Mouse (Mus musculus) fibroblast of lung, adult 2 months (primary cell): Measurements from ENCODE around the gene Afg1l.

Experiments used
- DNase-seq: peaks from one replicate; pipeline ENCODE4 v3.0.0-alpha.2; 2011; ENCODE audit warnings: low read depth

Afg1l gene

DNA sequence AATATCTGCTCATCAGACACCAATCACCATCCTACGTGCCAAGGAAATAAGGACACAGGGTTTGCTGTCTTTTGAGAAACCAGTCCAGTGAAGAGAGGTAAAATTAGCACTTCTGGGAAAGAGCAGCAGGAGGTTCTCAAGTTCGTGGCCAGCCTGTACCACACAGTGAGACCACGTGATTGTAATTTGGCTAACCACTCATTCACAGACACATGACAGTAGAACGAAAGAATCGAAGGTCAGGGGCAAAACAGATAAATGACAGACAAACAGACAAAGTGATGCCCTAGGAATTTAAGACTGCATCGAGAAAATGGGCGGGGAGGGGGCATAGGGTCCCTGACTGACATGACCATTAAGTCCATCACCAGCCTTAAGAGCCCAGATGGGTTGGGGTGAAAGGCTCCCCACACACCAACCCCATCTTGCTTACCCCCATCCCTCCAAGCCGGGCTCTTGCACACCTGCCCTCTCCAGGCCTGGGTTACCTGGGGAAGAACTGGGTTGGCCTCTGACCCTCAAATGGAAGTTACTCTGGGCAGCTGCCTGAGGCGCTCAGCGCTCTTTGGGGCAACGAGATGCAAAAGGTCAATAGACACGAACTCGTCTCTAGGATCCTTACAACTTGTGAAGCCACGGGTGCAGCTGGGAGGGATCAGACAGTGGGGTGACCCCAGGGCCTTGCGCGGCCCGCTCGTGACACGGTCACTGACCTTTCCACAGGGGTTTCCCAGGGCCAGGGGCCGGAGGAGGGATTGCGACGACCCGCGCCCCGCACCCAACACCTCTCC is 620 bp downstream of the Afg1l start:
- no peak for DNase-seq

- no peak for DNase-seq
Observed at GRCm38 (mm10) chr10:42476774-42477475, 1.4 kb downstream of the Afg1l start.

DNA sequence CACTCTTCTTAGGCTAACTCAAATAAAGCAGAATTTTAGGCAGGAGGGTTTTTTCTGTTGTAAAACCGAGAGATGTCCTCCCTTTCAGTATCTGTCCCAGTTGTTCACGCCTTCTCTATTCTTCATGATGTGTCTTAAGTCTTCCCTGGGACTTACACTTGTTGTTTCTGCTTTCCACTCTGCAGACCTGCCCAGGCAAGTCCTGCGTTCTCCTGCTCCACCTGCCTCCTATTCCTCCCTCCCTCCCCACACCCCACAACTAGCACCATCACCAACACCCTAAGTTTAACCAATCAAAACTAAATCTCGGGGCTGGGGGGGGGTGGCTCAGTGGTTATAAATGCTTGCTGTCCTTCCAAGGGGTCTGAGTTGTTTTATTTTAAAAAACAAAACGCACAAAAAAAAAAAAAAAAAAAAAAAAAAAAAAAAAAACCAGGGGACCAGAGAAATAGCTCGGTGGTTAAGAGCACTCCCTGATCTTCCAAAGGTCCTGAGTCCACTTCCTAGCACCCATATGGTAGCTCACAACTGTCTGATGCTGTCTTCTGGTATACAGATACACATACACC is 3.3 kb downstream of the Afg1l start:
- DNase-seq = no peak

DNA sequence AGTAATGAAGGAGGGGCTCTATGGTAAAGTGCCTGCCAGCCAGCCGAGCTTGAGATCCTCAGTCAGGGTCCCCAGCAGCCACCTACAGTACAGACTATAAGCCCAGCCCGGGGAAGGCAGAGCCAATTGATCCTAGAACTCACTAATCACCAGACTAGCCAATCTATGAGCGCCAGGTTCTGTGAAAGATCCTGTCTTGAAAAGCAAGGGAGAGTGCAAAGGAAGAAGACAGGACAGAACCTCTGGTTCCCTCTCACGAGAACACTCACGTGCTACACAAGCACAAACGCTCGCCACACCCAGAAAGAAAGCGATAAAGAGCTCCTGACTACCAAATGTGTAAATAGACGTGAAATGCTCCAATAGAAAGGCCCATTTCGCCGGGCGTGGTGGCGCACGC is 13.6 kb downstream of the Afg1l start:
- no peak for DNase-seq

DNA sequence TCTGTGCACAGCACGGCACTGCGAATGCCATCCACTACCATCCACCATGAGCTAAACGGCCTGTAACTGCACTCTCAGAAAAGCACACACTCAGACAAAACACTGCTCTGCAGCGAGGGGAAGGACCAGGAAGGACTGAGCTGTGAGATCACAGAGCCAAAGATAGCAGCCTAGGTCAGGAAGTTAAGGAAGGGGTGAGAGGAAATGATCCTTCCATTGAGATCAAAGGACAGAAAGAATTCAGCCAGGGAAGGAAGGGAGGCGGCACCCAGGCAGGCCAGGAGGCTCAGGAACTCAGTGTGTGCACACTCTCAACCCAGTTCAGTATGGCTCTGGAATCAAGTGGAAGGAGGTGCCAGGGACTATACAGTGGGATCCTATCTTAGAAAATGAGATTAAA is 14.1 kb downstream of the Afg1l start:
- no peak for DNase-seq

DNA sequence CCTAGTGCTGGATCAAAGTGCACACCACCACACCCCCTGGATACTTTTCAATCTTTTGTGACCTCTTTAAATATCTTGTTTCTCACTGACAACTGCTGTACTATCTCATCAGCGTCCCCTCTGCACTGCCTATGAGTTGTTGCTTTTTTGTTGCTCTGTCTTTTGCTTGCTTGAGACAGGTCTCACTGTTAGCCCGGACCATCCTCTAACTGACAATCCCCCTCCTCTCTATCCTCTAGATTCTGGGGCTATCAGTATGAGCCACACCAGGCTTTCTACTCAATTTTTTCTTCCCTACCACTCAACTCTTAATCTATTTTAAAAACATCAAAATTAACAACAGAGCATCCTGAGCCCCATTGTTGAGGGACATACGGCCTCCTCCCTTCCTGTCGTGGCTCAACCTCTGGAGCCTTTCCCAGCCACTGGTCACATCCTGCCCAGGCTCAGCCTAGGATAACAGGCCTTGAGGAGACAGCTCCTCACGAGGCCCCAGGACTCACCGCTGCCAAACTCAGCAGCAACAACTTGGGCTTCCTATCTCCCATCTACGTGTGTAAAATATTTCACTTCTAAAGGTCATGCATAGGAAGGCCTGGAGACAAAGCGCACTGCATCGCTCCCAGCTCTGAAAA is 20.7 kb downstream of the Afg1l start:
- no peak for DNase-seq

- no peak for DNase-seq
Observed at GRCm38 (mm10) chr10:42455981-42456380, 22.4 kb downstream of the Afg1l start.

DNA sequence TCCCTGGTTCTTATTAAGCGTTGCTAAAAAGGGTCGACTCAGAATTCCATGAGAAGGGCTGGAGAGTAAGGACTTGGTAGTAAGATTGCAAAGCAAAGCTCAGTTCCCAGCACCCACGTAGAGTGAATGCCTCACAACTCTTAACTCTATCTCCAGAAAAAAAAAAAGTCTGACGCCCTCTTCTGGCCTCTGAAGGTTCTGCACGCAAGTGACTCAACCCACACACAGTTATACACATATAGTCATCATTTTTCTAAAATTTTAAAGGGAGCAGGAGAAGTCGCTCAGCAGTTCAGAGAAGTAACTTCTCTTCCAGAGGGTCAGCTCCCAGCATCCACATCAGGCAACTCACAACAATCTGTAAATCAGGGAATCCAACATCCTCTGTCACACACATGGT is 23.7 kb downstream of the Afg1l start:
- DNase-seq = no peak

GRCm38 (mm10) chr10:42454266-42454665 is 24.1 kb downstream of the Afg1l start:
- no peak for DNase-seq

GRCm38 (mm10) chr10:42449672-42450071 is 28.7 kb downstream of the Afg1l start:
- DNase-seq = no peak

- DNase-seq = no peak
Observed at GRCm38 (mm10) chr10:42448371-42448770, 30.0 kb downstream of the Afg1l start.

GRCm38 (mm10) chr10:42446145-42446544 is 32.2 kb downstream of the Afg1l start:
- no peak for DNase-seq

DNA sequence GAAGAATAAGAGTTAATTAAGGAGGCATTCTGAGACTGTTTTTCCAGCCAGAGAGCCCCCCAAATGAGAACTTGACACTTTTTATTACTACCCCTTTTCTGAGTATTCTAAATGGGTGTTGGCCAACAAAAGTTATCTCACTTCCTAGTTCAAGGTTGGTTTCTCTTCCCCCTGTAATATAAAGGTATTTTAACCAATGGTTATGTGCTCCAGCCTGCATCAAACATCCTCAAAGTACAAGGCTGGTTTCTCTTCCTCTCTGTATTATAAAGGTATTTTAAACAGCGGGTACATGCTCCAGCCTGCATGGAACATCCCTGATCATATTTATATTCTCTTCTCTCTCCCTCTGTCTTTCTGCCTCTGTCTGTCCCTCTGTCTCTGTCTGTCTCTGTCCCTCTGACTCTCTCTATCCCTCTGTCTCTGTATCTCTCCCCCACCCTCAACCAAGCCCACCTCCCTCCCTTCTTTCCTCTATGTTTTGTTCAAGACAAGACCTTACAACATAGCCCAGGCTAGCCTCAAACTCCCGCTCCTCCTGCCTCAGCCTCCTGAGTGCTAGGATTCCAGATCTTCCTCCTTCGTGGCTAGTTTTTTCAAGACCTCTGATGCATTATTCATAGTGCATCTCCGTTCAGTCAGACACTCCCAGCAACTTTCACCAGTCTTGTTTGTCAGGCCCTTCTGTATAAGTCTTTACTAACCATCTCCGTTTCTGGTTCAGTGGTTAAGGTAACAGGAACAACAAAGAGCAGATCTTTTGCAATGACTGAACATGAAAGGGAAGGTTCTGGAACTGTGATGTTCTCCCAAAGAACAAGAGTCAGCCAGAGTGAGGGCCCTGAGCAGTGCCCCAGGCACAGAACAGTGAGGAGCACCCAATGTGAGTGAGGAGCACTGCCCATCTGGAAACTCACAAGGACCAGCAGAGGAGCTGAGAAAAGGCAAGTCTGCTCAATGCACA is 41.2 kb downstream of the Afg1l start:
- no peak for DNase-seq

DNA sequence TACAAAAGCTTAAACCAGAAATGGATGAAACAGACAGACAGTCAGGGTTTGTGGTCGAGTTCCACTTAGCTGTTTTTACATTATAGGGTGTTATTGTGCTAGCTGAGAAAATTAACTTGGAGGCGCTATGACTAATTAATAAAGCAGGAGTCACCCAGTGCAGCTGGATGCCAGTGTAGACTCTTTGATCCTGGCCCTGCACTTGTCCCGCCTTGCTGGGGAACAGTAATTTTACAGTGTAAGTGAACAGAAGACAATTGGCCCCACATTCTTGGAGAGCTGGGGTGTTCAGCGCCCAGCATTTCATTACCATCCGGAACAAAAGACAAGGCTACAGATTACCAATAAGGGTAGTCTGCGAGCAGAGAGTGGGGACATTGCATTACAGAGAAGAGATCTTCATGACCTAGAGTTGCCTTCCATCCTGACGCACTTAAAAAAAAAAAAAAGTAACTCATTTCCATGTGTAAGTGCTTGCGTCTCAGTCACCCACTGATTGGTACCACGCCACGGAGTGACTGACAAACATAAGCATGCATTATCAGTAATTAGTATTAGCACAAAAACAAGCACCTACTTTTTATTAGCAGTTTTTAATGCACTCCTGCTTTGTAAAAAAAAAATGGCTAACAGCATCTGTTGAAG is 60.7 kb downstream of the Afg1l start:
- DNase-seq = no peak

- no peak for DNase-seq
Observed at GRCm38 (mm10) chr10:42415821-42416470, 62.4 kb downstream of the Afg1l start.

DNA sequence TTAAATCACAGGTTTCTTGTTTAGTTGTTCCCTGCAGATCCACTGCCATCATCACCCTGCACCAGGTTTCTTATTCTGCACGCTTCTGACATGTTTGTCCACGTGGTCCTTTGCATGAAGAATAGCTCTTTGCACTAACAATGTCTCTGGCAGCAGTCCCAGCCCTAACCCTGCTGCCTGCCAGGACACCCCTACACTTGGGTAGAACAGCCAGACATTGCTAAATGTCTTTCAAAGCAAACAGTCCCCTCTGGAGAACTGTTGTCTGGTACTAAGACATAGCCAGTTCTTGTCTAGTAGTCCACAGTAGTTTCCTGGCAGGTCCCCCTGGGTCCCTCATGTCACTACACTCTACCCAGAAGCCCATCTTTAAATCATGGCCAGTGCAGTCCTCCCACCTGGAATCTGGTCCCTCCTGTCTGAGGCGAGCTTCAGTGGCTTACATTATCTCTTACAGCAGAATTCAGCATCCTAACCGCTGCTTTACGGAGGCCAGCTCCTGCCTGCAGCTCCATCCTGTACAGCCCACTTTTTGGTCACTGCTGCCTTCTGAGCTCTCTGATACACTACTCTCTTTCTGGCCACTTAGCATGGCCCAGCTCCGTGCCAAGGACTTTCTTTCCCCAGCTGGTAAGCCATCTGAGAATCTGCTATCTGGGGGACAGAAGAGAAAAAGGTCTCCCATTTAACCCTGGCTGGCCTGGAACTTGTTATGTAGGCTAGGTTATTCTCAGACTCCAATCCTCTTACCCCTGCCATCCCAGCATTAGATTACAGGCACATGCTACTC is 67.4 kb downstream of the Afg1l start:
- DNase-seq = peak; percentile 2

GRCm38 (mm10) chr10:42390436-42390835 is 87.9 kb downstream of the Afg1l start:
- no peak for DNase-seq

- DNase-seq = no peak
Observed at GRCm38 (mm10) chr10:42388181-42388580, 90.2 kb downstream of the Afg1l start.

DNA sequence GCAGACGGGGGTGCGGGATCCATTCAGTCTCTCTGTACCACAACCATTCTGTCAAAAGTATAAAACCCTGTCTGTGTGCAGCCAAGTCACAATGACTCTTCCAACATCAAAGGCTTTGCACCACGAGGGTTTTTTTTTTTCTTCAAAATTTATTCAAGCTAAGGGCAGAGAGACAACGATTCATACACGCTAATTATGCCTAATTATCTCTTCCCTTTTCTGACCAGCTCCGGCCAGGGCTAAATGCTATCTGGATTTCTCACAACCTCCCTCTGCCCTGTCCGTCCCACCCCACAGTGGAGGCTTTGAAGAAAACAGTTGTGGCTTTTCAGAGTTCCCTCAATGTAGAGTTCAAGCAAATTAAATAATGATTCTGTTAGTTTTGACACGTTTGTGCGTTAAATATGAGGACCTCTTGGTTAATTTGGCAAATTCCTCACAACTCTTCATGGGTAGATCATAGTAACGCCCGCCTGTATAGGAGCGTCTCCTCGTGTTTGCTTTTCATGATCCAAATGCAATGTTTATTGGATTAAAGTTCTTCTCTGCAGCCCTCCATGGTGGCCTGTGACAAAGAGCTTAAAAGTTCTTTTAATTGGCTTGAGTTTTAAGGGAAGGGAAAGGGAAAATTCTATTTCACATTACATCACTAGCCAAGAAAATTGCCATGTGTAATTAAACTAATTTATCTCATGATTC is 93.3 kb downstream of the Afg1l start:
- DNase-seq = no peak
